Mouse (Mus musculus) CH12.LX (cell line): ENCODE results near the gene Psenen. TPM values are rescaled to one million over a fixed set of nuclear protein-coding genes. Genes with fewer than 3 reads are reported as not detected.

Experiments used
- DNase-seq: peaks from one replicate; pipeline ENCODE4 v3.0.0-alpha.2; 2013; ENCODE audit errors: extremely low read depth
- H3K27ac ChIP-seq: 2 replicates; pipeline ENCODE4 v1.5.1; 2012; ENCODE audit warnings: low read depth, mild to moderate bottlenecking, control low read depth, moderate library complexity; ENCODE audit not compliant: insufficient read depth
- H3K27me3 ChIP-seq: replicated peaks from 2 replicates; pipeline ENCODE3; 2012; ENCODE audit warnings: inconsistent platforms
- H3K36me3 ChIP-seq, 2 experiments: replicated peaks in 1 of 2; 2 replicates each; pipeline versions ENCODE3 to v1.6.1; 2012; ENCODE audit warnings: inconsistent platforms in 1 of 2, low read length in 1 of 2, mild to moderate bottlenecking in 1 of 2, mixed read lengths in 1 of 2, moderate library complexity in 1 of 2; ENCODE audit not compliant: control insufficient read depth in 1 of 2, insufficient read depth in 1 of 2
- H3K4me1 ChIP-seq, 2 experiments: 2 replicates each; pipeline ENCODE4 v1.6.1; 2012; ENCODE audit warnings: inconsistent platforms in 1 of 2, moderate library complexity in 1 of 2; ENCODE audit not compliant: insufficient read depth in 2 of 2, control insufficient read depth in 1 of 2
- H3K4me2 ChIP-seq: 2 replicates; pipeline ENCODE4 v1.6.1; 2012; ENCODE audit warnings: low read depth, mild to moderate bottlenecking, control low read depth; ENCODE audit not compliant: poor library complexity, insufficient read depth, severe bottlenecking
- H3K4me3 ChIP-seq, 3 experiments: fragments of 150-350 bp in 1 of 3; sonication (generic) in 1 of 3; replicated peaks in 1 of 3; 2 replicates each; pipeline versions ENCODE3 to v1.5.1; 2011 to 2012; ENCODE audit warnings: low read depth in 2 of 3, low read length in 2 of 3, mild to moderate bottlenecking in 2 of 3, moderate library complexity in 2 of 3, control low read depth in 1 of 3, improper control_type of control experiment in 1 of 3, inconsistent platforms in 1 of 3, mixed read lengths in 1 of 3; ENCODE audit not compliant: poor library complexity in 1 of 3
- H3K79me2 ChIP-seq: replicated peaks from 2 replicates; pipeline ENCODE4 v1.6.1; 2012; ENCODE audit warnings: mild to moderate bottlenecking, moderate library complexity; ENCODE audit not compliant: control insufficient read depth, poor library complexity, insufficient read depth, severe bottlenecking; ENCODE audit errors: extremely low read depth
- H3K9ac ChIP-seq: 2 replicates; pipeline ENCODE4 v1.6.1; 2012; ENCODE audit warnings: low read depth, mild to moderate bottlenecking, control low read depth, moderate library complexity; ENCODE audit not compliant: insufficient read depth
- H3K9me3 ChIP-seq: replicated peaks from 2 replicates; pipeline ENCODE3; 2012; ENCODE audit warnings: low read length, inconsistent platforms, mixed read lengths
- BHLHE40 ChIP-seq: IDR thresholded peaks from 2 replicates; pipeline ENCODE4 v1.6.1; 2011; ENCODE audit warnings: mild to moderate bottlenecking, low read depth, low read length, improper control_type of control experiment
- CHD2 ChIP-seq: IDR thresholded peaks from 2 replicates; pipeline ENCODE4 v1.6.1; 2011; ENCODE audit warnings: low read length, improper control_type of control experiment
- CTCF ChIP-seq, 2 experiments: IDR thresholded peaks in 1 of 2; conservative IDR thresholded peaks in 1 of 2; 2 replicates each; pipeline ENCODE4 v1.5.1; 2011 to 2012; ENCODE audit warnings: low read depth in 2 of 2, low read length in 2 of 2, improper control_type of control experiment in 1 of 2, inconsistent platforms in 1 of 2, mild to moderate bottlenecking in 1 of 2, moderate library complexity in 1 of 2
- E2F4 ChIP-seq: IDR thresholded peaks from 2 replicates; pipeline ENCODE4 v1.6.1; 2011; ENCODE audit warnings: low read depth, low read length, improper control_type of control experiment; ENCODE audit not compliant: insufficient replicate concordance
- ELF1 ChIP-seq: IDR thresholded peaks from 2 replicates; pipeline ENCODE4 v1.6.1; 2014; ENCODE audit warnings: low read depth, mild to moderate bottlenecking, inconsistent platforms, low read length, improper control_type of control experiment
- ETS1 ChIP-seq: conservative IDR thresholded peaks from 2 replicates; pipeline ENCODE4 v1.6.1; 2012; ENCODE audit warnings: low read depth, mild to moderate bottlenecking, inconsistent platforms, low read length, improper control_type of control experiment, moderate library complexity
- GABPA ChIP-seq: IDR thresholded peaks from 2 replicates; pipeline ENCODE4 v1.6.1; 2012; ENCODE audit warnings: low read depth, low read length, improper control_type of control experiment, inconsistent platforms; ENCODE audit not compliant: insufficient replicate concordance
- HCFC1 ChIP-seq: IDR thresholded peaks from 2 replicates; pipeline ENCODE4 v1.6.1; 2012; ENCODE audit warnings: low read depth, mild to moderate bottlenecking, inconsistent platforms, low read length, improper control_type of control experiment
- IRF4 ChIP-seq: IDR thresholded peaks from 2 replicates; pipeline ENCODE4 v1.6.1; 2014; ENCODE audit warnings: low read depth, mild to moderate bottlenecking, inconsistent platforms, low read length, improper control_type of control experiment
- JUN ChIP-seq: IDR thresholded peaks from 2 replicates; pipeline ENCODE4 v1.6.1; 2011; ENCODE audit warnings: low read depth, mild to moderate bottlenecking, low read length, improper control_type of control experiment, moderate library complexity; ENCODE audit not compliant: insufficient read depth
- KAT2A ChIP-seq: IDR thresholded peaks from 2 replicates; pipeline ENCODE4 v1.6.1; 2012; ENCODE audit warnings: low read length, improper control_type of control experiment, inconsistent platforms; ENCODE audit not compliant: insufficient replicate concordance
- MAX ChIP-seq: IDR thresholded peaks from 2 replicates; pipeline ENCODE4 v1.6.1; 2011; ENCODE audit warnings: low read length, improper control_type of control experiment
- MAZ ChIP-seq: IDR thresholded peaks from 2 replicates; pipeline ENCODE4 v1.6.1; 2012; ENCODE audit warnings: low read depth, mild to moderate bottlenecking, inconsistent platforms, low read length, improper control_type of control experiment, moderate library complexity
- MYC ChIP-seq: IDR thresholded peaks from 2 replicates; pipeline ENCODE4 v1.6.1; 2011; ENCODE audit warnings: low read depth, mild to moderate bottlenecking, improper control_type of control experiment, low read length
- PAX5 ChIP-seq: IDR thresholded peaks from 2 replicates; pipeline ENCODE4 v1.6.1; 2012; ENCODE audit warnings: low read length, inconsistent platforms, mixed read lengths
- POLR2AphosphoS2 ChIP-seq: IDR thresholded peaks from 2 replicates; pipeline ENCODE4 v1.6.1; 2011; ENCODE audit warnings: low read depth, low read length, improper control_type of control experiment
- RAD21 ChIP-seq: IDR thresholded peaks from 2 replicates; pipeline ENCODE4 v1.6.1; 2011; ENCODE audit warnings: low read depth, mild to moderate bottlenecking, low read length, improper control_type of control experiment, moderate library complexity
- SIN3A ChIP-seq: IDR thresholded peaks from 2 replicates; pipeline ENCODE4 v1.6.1; 2012; ENCODE audit warnings: low read length, improper control_type of control experiment, inconsistent platforms
- SMC3 ChIP-seq: IDR thresholded peaks from 2 replicates; pipeline ENCODE4 v1.6.1; 2011; ENCODE audit warnings: low read depth, low read length, improper control_type of control experiment
- TCF12 ChIP-seq: IDR thresholded peaks from 2 replicates; pipeline ENCODE4 v1.6.1; 2014; ENCODE audit warnings: low read depth, mild to moderate bottlenecking, inconsistent platforms, low read length, improper control_type of control experiment
- UBTF ChIP-seq: IDR thresholded peaks from 2 replicates; pipeline ENCODE4 v1.6.1; 2012; ENCODE audit warnings: low read depth, mild to moderate bottlenecking, inconsistent platforms, low read length, improper control_type of control experiment, moderate library complexity
- ZC3H11A ChIP-seq: IDR thresholded peaks from 2 replicates; pipeline ENCODE4 v1.6.1; 2012; ENCODE audit warnings: low read depth, mild to moderate bottlenecking, inconsistent platforms, low read length, improper control_type of control experiment
- dilution Hi-C: fragments of 300-500 bp; cut with MboI; formaldehyde crosslinking; loops from 2 replicates; pipeline ENCODE4 v1.14.3; 2020; ENCODE audit warnings: low sequenced_read_pairs; ENCODE audit not compliant: extremely low pct_unique_long_range_greater_than_20kb, extremely low pct_ligation_motif_present
- in situ Hi-C: fragments of 300-500 bp; cut with MboI; formaldehyde crosslinking; loops from 3 replicates; pipeline ENCODE4 v1.14.3; 2019; ENCODE audit warnings: low sequenced_read_pairs, low pct_ligation_motif_present, low pct_unique_long_range_greater_than_20kb, mixed read lengths
- polyA plus RNA-seq: library from polyadenylated mRNA; unstranded; fragments of >175 nt; gene quantifications from 2 replicates; pipeline ENCODE4 v1.2.1, GENCODE M21; 2012; ENCODE audit warnings: low read depth; ENCODE audit not compliant: insufficient read length
- total RNA-seq, 2 experiments: library from RNA; depleted of rRNA; stranded (reverse); fragments of 300-350 nt in 1 of 2; fragments of >200 nt in 1 of 2; gene quantifications; 2 replicates each; pipeline ENCODE4 v1.2.3; 2012 to 2014

Psenen gene
- total and polyA plus RNA-seq, 3 experiments, result 55.2 to 121 (median 92.7) TPM

- no peak overlapping the region for H3K27ac ChIP-seq
- no peak overlapping the region for H3K4me2 ChIP-seq
- H3K4me1 ChIP-seq, result peaks cover under 1 to 4% of the 10 kb centered on the region in 2 experiments; a peak in 2 of 4 replicates
- no peaks in the 10 kb centered on the region for H3K9me3 ChIP-seq
- H3K36me3 ChIP-seq, result peaks cover 98% of the 10 kb centered on the region in 2 experiments
- in situ Hi-C loops (no loop called here), dilution Hi-C loops (no loop called here)
- no peak for DNase-seq
- no peaks in the 10 kb centered on the region for H3K27me3 ChIP-seq
- no peak overlapping the region for H3K9ac ChIP-seq
- H3K79me2 ChIP-seq, result peaks cover 7% of the 10 kb centered on the region
- no peak overlapping the region for H3K4me3 ChIP-seq
- TF ChIP-seq UBTF (no peak), POLR2AphosphoS2 (no peak), MAZ (no peak), TCF12 (no peak), ELF1 (no peak), SMC3 (no peak), SIN3A (no peak), E2F4 (no peak), JUN (no peak), RAD21 (no peak), IRF4 (no peak), HCFC1 (no peak), CTCF (conservative IDR thresholded peaks at IDR 0.05 in 1 of 2, IDR thresholded peaks at IDR 0.05 in 1 of 2; ENCODE audit: low read depth in 2 of 2, low read length in 2 of 2) (no peak), MAX (no peak), KAT2A (no peak), ZC3H11A (no peak), PAX5 (no peak), GABPA (no peak)
Measured at GRCm38 (mm10) chr7:30581547-30581946, 18.1 kb upstream of the Psenen start.

- in situ Hi-C loops, result no loop called here
- no peak overlapping the region for H3K9ac ChIP-seq
Measured at GRCm38 (mm10) chr7:30579950-30580349, 16.5 kb upstream of the Psenen start.

More at GRCm38 (mm10) chr7:30579950-30580349, 16.5 kb upstream of the Psenen start:
- no peak overlapping the region for H3K4me3 ChIP-seq
- H3K36me3 ChIP-seq, result peaks cover 98% of the 10 kb centered on the region in 2 experiments
- dilution Hi-C loops, result no loop called here
- H3K9me3 ChIP-seq, result no peaks in the 10 kb centered on the region
- no peak overlapping the region for H3K27ac ChIP-seq
- no peaks in the 10 kb centered on the region for H3K79me2 ChIP-seq
- no peaks in the 10 kb centered on the region for H3K27me3 ChIP-seq
- H3K4me1 ChIP-seq, result no peaks in the 10 kb centered on the region
- no peak overlapping the region for H3K4me2 ChIP-seq
- TF ChIP-seq POLR2AphosphoS2 (no peak), MAX (no peak), ELF1 (no peak), BHLHE40 (no peak), RAD21 (no peak), ZC3H11A (no peak), ETS1 (no peak), MYC (no peak), CTCF (conservative IDR thresholded peaks at IDR 0.05 in 1 of 2, IDR thresholded peaks at IDR 0.05 in 1 of 2; ENCODE audit: low read depth in 2 of 2, low read length in 2 of 2) (no peak), KAT2A (no peak), CHD2 (no peak), MAZ (no peak)
- DNase-seq, result no peak
